Mouse (Mus musculus) urinary bladder, adult 2 months (tissue): ENCODE measurements around the gene Myo1d. TPM values are rescaled to one million over a fixed set of nuclear protein-coding genes. Genes with fewer than 3 reads are reported as not detected.

ENCODE experiments used
- polyA plus RNA-seq: library from polyadenylated mRNA; depleted of rRNA; stranded (reverse); fragments of >200 nt; gene quantifications from 2 replicates; pipeline ENCODE4 v1.2.3, GENCODE M21; 2012; rRNA removed

Gene Myo1d
- polyA plus RNA-seq, 1 experiment = 23.3 TPM

Other genes with a start within 250 kb of the Myo1d start
- 66.0 and 70.3 TPM in 2 replicates for gene Tmem98, start 30.1 kb upstream of the Myo1d start, polyA plus RNA-seq
- gene Spaca3, start 78.3 kb upstream of the Myo1d start, polyA plus RNA-seq = not detected in 2 replicates